In the genomic region with DNA sequence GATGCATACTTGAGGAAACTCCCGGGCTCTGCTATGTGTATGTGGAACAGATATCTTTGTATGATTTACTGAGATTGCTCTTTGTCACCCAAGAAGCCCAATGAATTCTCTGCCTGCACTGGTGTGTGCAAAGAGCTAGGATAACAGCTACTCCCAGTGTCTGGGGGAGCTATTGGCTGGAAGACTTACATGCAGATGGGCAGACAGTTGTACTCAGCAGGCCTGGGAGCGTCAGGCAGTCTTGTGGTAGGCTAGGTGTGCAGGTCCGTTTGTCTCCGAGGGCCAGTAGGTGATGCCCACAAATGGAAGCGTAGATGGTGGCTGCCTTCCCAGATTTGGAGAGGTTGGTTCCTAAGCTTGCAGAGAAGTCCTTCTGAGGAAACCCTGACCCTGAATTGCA, we compare ENCODE assay signal across 8 mouse cellular contexts. TPM values are rescaled to one million over a fixed set of nuclear protein-coding genes. Genes with fewer than 3 reads are reported as not detected.
DNase-seq lines count a peak whose midpoint lies in the region; ATAC-seq and TF ChIP-seq lines count a peak whose summit lies in the region.
"Had no signal": no experiment of that assay in that cellular context is flagged by ENCODE, and none has a peak within 500 bp of the region (broad histone marks: within the 10 kb centered on the region; RNA-seq: fewer than 3 reads in every experiment).

No protein-coding gene starts in this region.

- no peak for TF ChIP-seq CTCF in lung, postnatal 0 days (IDR thresholded peaks at IDR 0.05)
- no peak for TF ChIP-seq CTCF in lung, adult 2 months (IDR thresholded peaks at IDR 0.05; ENCODE audit: insufficient read depth, low read length)
- no peak for TF ChIP-seq CTCF in stomach, postnatal 0 days (IDR thresholded peaks at IDR 0.05; ENCODE audit: low read depth)

- ATAC-seq in lung, postnatal 0 days = no peak
- no peak for ATAC-seq in stomach, postnatal 0 days (ENCODE audit: low FRiP score, low TSS enrichment)

- no peak overlapping the region for H3K9ac ChIP-seq in lung, postnatal 0 days (replicated peaks; ENCODE audit: low read depth)
- H3K9ac ChIP-seq in stomach, postnatal 0 days (ENCODE audit: low read length) = no peak overlapping the region
- H3K9ac ChIP-seq: limb, embryonic 15.5 days had no signal

- H3K4me3 ChIP-seq in lung, postnatal 0 days (ENCODE audit: low read depth, low read length) = no peak overlapping the region
- H3K4me3 ChIP-seq in lung, adult 2 months (replicated peaks; ENCODE audit: extremely low read depth, low read depth, low read length) = no peak overlapping the region
- peak overlapping the region; percentile 70 for H3K4me3 ChIP-seq in forebrain, embryonic 10.5 days
- no peak overlapping the region for H3K4me3 ChIP-seq in stomach, postnatal 0 days (ENCODE audit: low read depth, low read length)

- no peaks in the 10 kb centered on the region for H3K9me3 ChIP-seq in lung, postnatal 0 days (ENCODE audit: low read length)
- H3K9me3 ChIP-seq in forebrain, embryonic 10.5 days = no peaks in the 10 kb centered on the region
- H3K9me3 ChIP-seq in stomach, postnatal 0 days (ENCODE audit: control insufficient read depth, low read length) = no peaks in the 10 kb centered on the region
- H3K9me3 ChIP-seq: limb, embryonic 15.5 days had no signal

- no peak for DNase-seq in lung, postnatal 0 days (ENCODE audit: low spot score)
- no peak for DNase-seq in lung, adult 2 months
- DNase-seq in forebrain, embryonic 10.5 days (ENCODE audit: extremely low spot score, low spot score) = no peak
- DNase-seq in left cerebral cortex, postnatal 25 days (ENCODE audit: low spot score in 2 of 2) = peak; percentile 26 to 28
- no peak for DNase-seq in stomach, postnatal 0 days (ENCODE audit: low spot score)
- no peak for DNase-seq in thymus, postnatal 0 days (ENCODE audit: low spot score)
- no peak for DNase-seq in kidney, adult 8-10 months

- no peak overlapping the region for H3K27ac ChIP-seq in lung, postnatal 0 days (ENCODE audit: low read length)
- H3K27ac ChIP-seq in forebrain, embryonic 10.5 days = peak overlapping the region; percentile 71
- H3K27ac ChIP-seq in stomach, postnatal 0 days (replicated peaks) = no peak overlapping the region
- H3K27ac ChIP-seq: limb, embryonic 15.5 days had no signal

- WGBS in lung, postnatal 0 days = 85% methylated on average over 5 of the region's 5 CpGs
- 93% methylated on average over 5 of the region's 5 CpGs for WGBS in lung, adult 2 months
- 67% methylated on average over 5 of the region's 5 CpGs for WGBS in forebrain, embryonic 10.5 days
- WGBS in stomach, postnatal 0 days = 81% methylated on average over 5 of the region's 5 CpGs

- intact Hi-C loops in left cerebral cortex, postnatal 25 days (cut with DNase I) = loop anchor here (2.0 to 10.0 kb wide), 3 partner anchors 52 to 283 kb away; no protein-coding TSS in a partner anchor

- TF ChIP-seq POLR2A in lung, adult 2 months (IDR thresholded peaks at IDR 0.05; ENCODE audit: borderline replicate concordance, extremely low read depth, low read depth, low read length) = no peak

- H3K4me2 ChIP-seq in lung, postnatal 0 days (replicated peaks; ENCODE audit: low read depth, low read length) = 0 out of 2 replicates have a peak overlapping the region, but pooled peaks have one; percentile 83
- peak overlapping the region; percentile 67; the same call in 1 of the 2 replicates for H3K4me2 ChIP-seq in stomach, postnatal 0 days (replicated peaks; ENCODE audit: low read depth)
- H3K4me2 ChIP-seq: limb, embryonic 15.5 days had no signal

- no peaks in the 10 kb centered on the region for H3K27me3 ChIP-seq in lung, postnatal 0 days (replicated peaks; ENCODE audit: insufficient read depth, low read length)
- H3K27me3 ChIP-seq in forebrain, embryonic 10.5 days (ENCODE audit: poor library complexity, severe bottlenecking) = peaks cover 43% of the 10 kb centered on the region
- no peaks in the 10 kb centered on the region for H3K27me3 ChIP-seq in stomach, postnatal 0 days (ENCODE audit: control insufficient read depth, insufficient read depth, low read length)

- no peak for TF ChIP-seq EP300 in lung, postnatal 0 days (IDR thresholded peaks at IDR 0.05)
- TF ChIP-seq EP300 in stomach, postnatal 0 days (optimal IDR thresholded peaks at IDR 0.05) = no peak

- no peaks in the 10 kb centered on the region for H3K4me1 ChIP-seq in lung, postnatal 0 days (ENCODE audit: insufficient read depth, low read depth, low read length)
- 0 out of 2 replicates have a peak, but pooled peaks cover 6% of the 10 kb centered on the region for H3K4me1 ChIP-seq in lung, adult 2 months (ENCODE audit: control insufficient read depth, insufficient read depth, low read length)
- H3K4me1 ChIP-seq in forebrain, embryonic 10.5 days = peaks cover 70% of the 10 kb centered on the region
- H3K4me1 ChIP-seq in stomach, postnatal 0 days (replicated peaks; ENCODE audit: control insufficient read depth, insufficient read depth) = no peaks in the 10 kb centered on the region

- H3K36me3 ChIP-seq in lung, postnatal 0 days (ENCODE audit: insufficient read depth, low read length) = no peaks in the 10 kb centered on the region
- H3K36me3 ChIP-seq in forebrain, embryonic 10.5 days (replicated peaks) = no peaks in the 10 kb centered on the region
- H3K36me3 ChIP-seq in stomach, postnatal 0 days (ENCODE audit: control insufficient read depth, insufficient read depth, low read length) = no peaks in the 10 kb centered on the region
- H3K36me3 ChIP-seq: limb, embryonic 15.5 days had no signal

RNA-seq across cellular contexts. Expression of a gene that starts 2.6 kb away (rescaled TPM):
- polyA plus RNA-seq in lung, postnatal 0 days (2015; fragmentation: Nextera tagmentation; extraction: Ambion mirVana) = 6.1 and 7.3 TPM in 2 replicates
- 6.1 and 11.8 TPM in 2 replicates for polyA plus RNA-seq in lung, adult 2 months (2012; rRNA removed)
- 8.5 and 9.6 TPM in 2 replicates for polyA plus RNA-seq in forebrain, embryonic 10.5 days (2016; fragmentation: Nextera tagmentation; extraction: Ambion mirVana)
- total RNA-seq in left cerebral cortex, postnatal 25 days (2021) = 100 to 1,000 TPM; 195 to 212 TPM
- 4.6 and 5.3 TPM in 2 replicates for polyA plus RNA-seq in stomach, postnatal 0 days (2015; fragmentation: Nextera tagmentation; extraction: Ambion mirVana)
- 16.7 and 26.1 TPM in 2 replicates for polyA plus RNA-seq in thymus, postnatal 0 days (2015; fragmentation: Nextera tagmentation; extraction: Ambion mirVana)

Comparison
In these comparisons a context has a peak if more than half of its experiments do, and no peak if none do; other contexts are left out.
1. DNase-seq: peak in left cerebral cortex, postnatal 25 days (2 of 2); none in lung, postnatal 0 days (single experiment), lung, adult 2 months (single experiment), forebrain, embryonic 10.5 days (single experiment), stomach, postnatal 0 days (single experiment), thymus, postnatal 0 days (single experiment) and kidney, adult 8-10 months (0 of 2).